Mouse (Mus musculus): ENCODE measurements around the gene Spag8. TPM values are rescaled to one million over a fixed set of nuclear protein-coding genes. Genes with fewer than 3 reads are reported as not detected.
A peak's percentile ranks its signal among the peaks of the same experiment; 100 is the strongest.

Gene Spag8
- polyA plus RNA-seq, 1 experiment: 0.02 TPM

GRCm38 (mm10) chr4:43694439-43695248 is 41.2 kb upstream of the Spag8 start:
- Histone ChIP-seq H3ac (ENCODE audit: control insufficient read depth, insufficient read length) (no peak overlapping the region), H3K79me2 (ENCODE audit: control insufficient read depth, insufficient read depth) (no peaks in the 10 kb centered on the region), H3K4me2 (ENCODE audit: low read depth) (no peak overlapping the region), H3K36me3 (ENCODE audit: control insufficient read depth, insufficient read depth) (no peaks in the 10 kb centered on the region), H3K4me3 (no peak overlapping the region), H3K27me3 (ENCODE audit: control insufficient read depth, insufficient read depth, insufficient read length) (peaks cover 12% of the 10 kb centered on the region)
- no peak for TF ChIP-seq TCF3 (IDR thresholded peaks at IDR 0.05; ENCODE audit: insufficient read length, low read depth)
- TF ChIP-seq REST (IDR thresholded peaks at IDR 0.05; ENCODE audit: insufficient read depth, insufficient read length): no peak
- no peak for TF ChIP-seq MYOG (IDR thresholded peaks at IDR 0.05; ENCODE audit: control insufficient read depth in 1 of 3, insufficient read depth in 1 of 3, insufficient read length in 2 of 3, low read depth in 2 of 3)
- no peak for TF ChIP-seq POLR2AphosphoS2 (IDR thresholded peaks at IDR 0.05; ENCODE audit: insufficient read length, low read depth)
- no peak for TF ChIP-seq USF1 (IDR thresholded peaks at IDR 0.05; ENCODE audit: low read depth)
- no peak for TF ChIP-seq CEBPB (IDR thresholded peaks at IDR 0.05; ENCODE audit: insufficient read depth, poor library complexity, severe bottlenecking)
- TF ChIP-seq SRF (IDR thresholded peaks at IDR 0.05; ENCODE audit: control insufficient read depth, insufficient read length, low read depth): no peak

- Histone ChIP-seq H3K36me3 (ENCODE audit: control insufficient read depth, insufficient read depth) (no peaks in the 10 kb centered on the region), H3K4me3 (no peak overlapping the region), H3K79me2 (ENCODE audit: control insufficient read depth, insufficient read depth) (no peaks in the 10 kb centered on the region), H3K4me2 (ENCODE audit: low read depth) (no peak overlapping the region), H3K27me3 (ENCODE audit: control insufficient read depth, insufficient read depth, insufficient read length) (peaks cover 18% of the 10 kb centered on the region), H3ac (ENCODE audit: control insufficient read depth, insufficient read length) (no peak overlapping the region)
- TF ChIP-seq MAX (IDR thresholded peaks at IDR 0.05; ENCODE audit: low read depth) (no peak), USF1 (IDR thresholded peaks at IDR 0.05; ENCODE audit: low read depth) (peak; percentile 83), SRF (IDR thresholded peaks at IDR 0.05; ENCODE audit: control insufficient read depth, insufficient read length, low read depth) (no peak)
Measured at GRCm38 (mm10) chr4:43693806-43694241, 40.4 kb upstream of the Spag8 start.

GRCm38 (mm10) chr4:43691026-43691425 is 37.6 kb upstream of the Spag8 start:
- Histone ChIP-seq H3K4me2 (ENCODE audit: low read depth) (no peak overlapping the region), H3K79me2 (ENCODE audit: control insufficient read depth, insufficient read depth) (no peaks in the 10 kb centered on the region), H3ac (ENCODE audit: control insufficient read depth, insufficient read length) (no peak overlapping the region), H3K4me3 (no peak overlapping the region), H3K27me3 (ENCODE audit: control insufficient read depth, insufficient read depth, insufficient read length) (peaks cover 41% of the 10 kb centered on the region), H3K36me3 (ENCODE audit: control insufficient read depth, insufficient read depth) (no peaks in the 10 kb centered on the region)
- TF ChIP-seq POLR2AphosphoS2 (IDR thresholded peaks at IDR 0.05; ENCODE audit: insufficient read length, low read depth) (no peak), TCF3 (IDR thresholded peaks at IDR 0.05; ENCODE audit: insufficient read length, low read depth) (no peak), MYOD1 (IDR thresholded peaks at IDR 0.05; ENCODE audit: control insufficient read depth in 1 of 3, insufficient read length in 2 of 3, low read depth in 2 of 3) (no peak), POLR2A (IDR thresholded peaks at IDR 0.05; ENCODE audit: insufficient read length, low read depth) (no peak), MYOG (IDR thresholded peaks at IDR 0.05; ENCODE audit: control insufficient read depth in 1 of 3, insufficient read depth in 1 of 3, insufficient read length in 2 of 3, low read depth in 2 of 3) (no peak), SRF (IDR thresholded peaks at IDR 0.05; ENCODE audit: control insufficient read depth, insufficient read length, low read depth) (no peak), E2F4 (IDR thresholded peaks at IDR 0.05; ENCODE audit: insufficient read depth) (no peak), USF1 (IDR thresholded peaks at IDR 0.05; ENCODE audit: low read depth) (no peak), MAX (IDR thresholded peaks at IDR 0.05; ENCODE audit: low read depth) (no peak), REST (IDR thresholded peaks at IDR 0.05; ENCODE audit: insufficient read depth, insufficient read length) (no peak), CEBPB (IDR thresholded peaks at IDR 0.05; ENCODE audit: insufficient read depth, poor library complexity, severe bottlenecking) (no peak), TCF12 (IDR thresholded peaks at IDR 0.05; ENCODE audit: insufficient read depth, poor library complexity, severe bottlenecking) (no peak)

GRCm38 (mm10) chr4:43690021-43690420 is 36.6 kb upstream of the Spag8 start:
- Histone ChIP-seq H3K4me2 (ENCODE audit: low read depth) (no peak overlapping the region), H3K36me3 (ENCODE audit: control insufficient read depth, insufficient read depth) (no peaks in the 10 kb centered on the region), H3K27me3 (ENCODE audit: control insufficient read depth, insufficient read depth, insufficient read length) (peaks cover 51% of the 10 kb centered on the region), H3ac (ENCODE audit: control insufficient read depth, insufficient read length) (no peak overlapping the region), H3K4me3 (no peak overlapping the region), H3K79me2 (ENCODE audit: control insufficient read depth, insufficient read depth) (no peaks in the 10 kb centered on the region)
- no peak for TF ChIP-seq TCF12 (IDR thresholded peaks at IDR 0.05; ENCODE audit: insufficient read depth, poor library complexity, severe bottlenecking)
- no peak for TF ChIP-seq TCF3 (IDR thresholded peaks at IDR 0.05; ENCODE audit: insufficient read length, low read depth)
- no peak for TF ChIP-seq MYOG (IDR thresholded peaks at IDR 0.05; ENCODE audit: control insufficient read depth in 1 of 3, insufficient read depth in 1 of 3, insufficient read length in 2 of 3, low read depth in 2 of 3)
- no peak for TF ChIP-seq USF1 (IDR thresholded peaks at IDR 0.05; ENCODE audit: low read depth)
- no peak for TF ChIP-seq REST (IDR thresholded peaks at IDR 0.05; ENCODE audit: insufficient read depth, insufficient read length)
- no peak for TF ChIP-seq E2F4 (IDR thresholded peaks at IDR 0.05; ENCODE audit: insufficient read depth)
- no peak for TF ChIP-seq POLR2A (IDR thresholded peaks at IDR 0.05; ENCODE audit: insufficient read length, low read depth)
- TF ChIP-seq SRF (IDR thresholded peaks at IDR 0.05; ENCODE audit: control insufficient read depth, insufficient read length, low read depth): no peak
- TF ChIP-seq MAX (IDR thresholded peaks at IDR 0.05; ENCODE audit: low read depth): no peak
- no peak for TF ChIP-seq CEBPB (IDR thresholded peaks at IDR 0.05; ENCODE audit: insufficient read depth, poor library complexity, severe bottlenecking)
- TF ChIP-seq MYOD1 (IDR thresholded peaks at IDR 0.05; ENCODE audit: control insufficient read depth in 1 of 3, insufficient read length in 2 of 3, low read depth in 2 of 3): no peak
- no peak for TF ChIP-seq POLR2AphosphoS2 (IDR thresholded peaks at IDR 0.05; ENCODE audit: insufficient read length, low read depth)
